Mouse (Mus musculus) heart, postnatal 0 days (tissue): Measurements from ENCODE around the gene Kif22. TPM values are rescaled to one million over a fixed set of nuclear protein-coding genes. Genes with fewer than 3 reads are reported as not detected.

Experiments
- ATAC-seq: fragments of 200-750 bp; cut with Nextera tagmentation; 2 replicates; pipeline ENCODE4 v1.8.0; 2017; ENCODE audit warnings: low read depth, moderate number of reproducible peaks, moderate library complexity; ENCODE audit not compliant: insufficient read depth
- DNase-seq: peaks from one replicate; pipeline ENCODE4 v3.0.0-alpha.2; 2016; ENCODE audit warnings: low spot score
- H3K27ac ChIP-seq: fragments of 300-500 bp; sonication (generic); 2 replicates; pipeline ENCODE4 v1.5.1; 2014; ENCODE audit warnings: low read depth, mild to moderate bottlenecking
- H3K27me3 ChIP-seq: fragments of 300-500 bp; sonication (generic); 2 replicates; pipeline ENCODE4 v1.6.1; 2014; ENCODE audit warnings: low read length, mixed read lengths; ENCODE audit not compliant: control insufficient read depth, insufficient read depth
- H3K36me3 ChIP-seq: fragments of 300-500 bp; sonication (generic); replicated peaks from 2 replicates; pipeline ENCODE4 v1.6.1; 2014; ENCODE audit warnings: low read length, mixed read lengths; ENCODE audit not compliant: control insufficient read depth, insufficient read depth
- H3K4me1 ChIP-seq: fragments of 300-500 bp; sonication (generic); 2 replicates; pipeline ENCODE4 v1.6.1; 2014; ENCODE audit warnings: antibody characterized with exemption; ENCODE audit not compliant: control insufficient read depth, insufficient read depth
- H3K4me2 ChIP-seq: fragments of 300-500 bp; sonication (generic); 2 replicates; pipeline ENCODE4 v1.6.1; 2014; ENCODE audit warnings: low read depth, mild to moderate bottlenecking, low read length, moderate library complexity
- H3K4me3 ChIP-seq: fragments of 300-500 bp; sonication (generic); 2 replicates; pipeline ENCODE4 v1.5.1; 2014; ENCODE audit warnings: low read depth, low read length
- H3K9ac ChIP-seq: fragments of 300-500 bp; sonication (generic); replicated peaks from 2 replicates; pipeline ENCODE4 v1.6.1; 2014; ENCODE audit warnings: low read depth, low read length, mixed read lengths
- H3K9me3 ChIP-seq: fragments of 300-500 bp; sonication (generic); replicated peaks from 2 replicates; pipeline ENCODE4 v1.6.1; 2016; ENCODE audit warnings: low read length; ENCODE audit not compliant: control insufficient read depth
- CTCF ChIP-seq: IDR thresholded peaks from 2 replicates; pipeline ENCODE4 v1.5.1; 2016; ENCODE audit warnings: antibody characterized with exemption, control low read depth, low read depth
- EP300 ChIP-seq: IDR thresholded peaks from 2 replicates; pipeline ENCODE4 v1.6.1; 2016; ENCODE audit warnings: antibody characterized with exemption, low read depth
- WGBS: fragments of 180-500 bp; shearing (Covaris S2); extraction: QIAGEN DNeasy Blood & Tissue Kit; methylation state at CpG from one replicate; pipeline ENCODE4 v1.1.7; 2014; 5-methylcytosine and 5-hydroxymethylcytosine counted together
- polyA plus RNA-seq: library from polyadenylated mRNA; unstranded; fragments of >200 nt; fragmentation: Nextera tagmentation; extraction: Ambion mirVana; gene quantifications from 2 replicates; pipeline ENCODE4 v1.2.1, GENCODE M21; 2015
- total RNA-seq: library from RNA; depleted of rRNA; stranded (reverse); fragments of >200 nt; gene quantifications from 2 replicates; pipeline ENCODE4 v1.2.3, GENCODE M21; 2014; ENCODE audit warnings: low replicate concordance

Kif22 gene
- total and polyA plus RNA-seq, 2 experiments from 2014 or later: 22.4 to 43.1 TPM

- H3K4me1 ChIP-seq: no peaks in the 10 kb centered on the region
- TF ChIP-seq EP300: no peak
- TF ChIP-seq CTCF: no peak
- H3K4me2 ChIP-seq: no peak overlapping the region
- no peaks in the 10 kb centered on the region for H3K9me3 ChIP-seq
- no peak overlapping the region for H3K9ac ChIP-seq
- no peaks in the 10 kb centered on the region for H3K27me3 ChIP-seq
- H3K4me3 ChIP-seq: no peak overlapping the region
- H3K27ac ChIP-seq: no peak overlapping the region
- peaks cover 32% of the 10 kb centered on the region for H3K36me3 ChIP-seq
- no peak for DNase-seq
- 67% methylated on average over 10 of the region's 10 CpGs for WGBS
- ATAC-seq: no peak
These were observed 42.7 kb downstream of the Kif22 start for GRCm38 (mm10) chr7:126999568-126999967.

- no peaks in the 10 kb centered on the region for H3K27me3 ChIP-seq
- TF ChIP-seq EP300 (no peak), CTCF (peak; percentile 6; the same call in 1 of the 2 replicates)
- no peaks in the 10 kb centered on the region for H3K4me1 ChIP-seq
- H3K9me3 ChIP-seq: no peaks in the 10 kb centered on the region
- H3K36me3 ChIP-seq: peaks cover 42% of the 10 kb centered on the region
- H3K9ac ChIP-seq: no peak overlapping the region
- H3K4me3 ChIP-seq: no peak overlapping the region
- no peak for DNase-seq
- WGBS: 81% methylated on average over 4 of the region's 4 CpGs
- H3K27ac ChIP-seq: no peak overlapping the region
- no peak for ATAC-seq
- H3K4me2 ChIP-seq: no peak overlapping the region
These were observed 45.8 kb downstream of the Kif22 start for GRCm38 (mm10) chr7:126996449-126996848.

GRCm38 (mm10) chr7:126988816-126989215, 53.5 kb downstream of the Kif22 start:
- H3K36me3 ChIP-seq: peaks cover 33% of the 10 kb centered on the region
- ATAC-seq: no peak
- H3K4me2 ChIP-seq: no peak overlapping the region
- WGBS: 65% methylated on average over 8 of the region's 8 CpGs
- no peak for DNase-seq
- H3K9ac ChIP-seq: no peak overlapping the region
- no peak overlapping the region for H3K4me3 ChIP-seq
- no peaks in the 10 kb centered on the region for H3K27me3 ChIP-seq
- no peak overlapping the region for H3K27ac ChIP-seq
- no peaks in the 10 kb centered on the region for H3K9me3 ChIP-seq
- TF ChIP-seq CTCF (no peak), EP300 (no peak)
- H3K4me1 ChIP-seq: no peaks in the 10 kb centered on the region

- TF ChIP-seq EP300 (no peak), CTCF (peak; percentile 62)
- Histone ChIP-seq H3K27ac (no peak overlapping the region), H3K4me1 (no peaks in the 10 kb centered on the region), H3K27me3 (no peaks in the 10 kb centered on the region), H3K9me3 (no peaks in the 10 kb centered on the region), H3K9ac (no peak overlapping the region), H3K4me3 (no peak overlapping the region), H3K4me2 (no peak overlapping the region), H3K36me3 (peaks cover 26% of the 10 kb centered on the region)
- DNase-seq: peak; percentile 38
- WGBS: 44% methylated on average over 9 of the region's 9 CpGs
- ATAC-seq: peak; percentile 74
These were observed 56.0 kb downstream of the Kif22 start for GRCm38 (mm10) chr7:126986319-126986718.

- H3K36me3 ChIP-seq: peaks cover 30% of the 10 kb centered on the region
- DNase-seq (no peak), ATAC-seq (no peak)
- H3K9me3 ChIP-seq: no peaks in the 10 kb centered on the region
- no peak overlapping the region for H3K4me3 ChIP-seq
- H3K9ac ChIP-seq: no peak overlapping the region
- H3K4me1 ChIP-seq: no peaks in the 10 kb centered on the region
- WGBS: 38% methylated on average over 10 of the region's 10 CpGs
- H3K27me3 ChIP-seq: no peaks in the 10 kb centered on the region
- H3K27ac ChIP-seq: no peak overlapping the region
- no peak overlapping the region for H3K4me2 ChIP-seq
- TF ChIP-seq EP300: no peak
- TF ChIP-seq CTCF: no peak
These were observed 57.4 kb downstream of the Kif22 start for GRCm38 (mm10) chr7:126984667-126985444.

- Histone ChIP-seq H3K4me2 (no peak overlapping the region), H3K9ac (no peak overlapping the region), H3K36me3 (peaks cover 39% of the 10 kb centered on the region), H3K9me3 (no peaks in the 10 kb centered on the region), H3K4me1 (no peaks in the 10 kb centered on the region), H3K27ac (no peak overlapping the region), H3K4me3 (no peak overlapping the region), H3K27me3 (no peaks in the 10 kb centered on the region)
- TF ChIP-seq CTCF (no peak), EP300 (no peak)
- WGBS: 74% methylated on average over 7 of the region's 7 CpGs
- DNase-seq (no peak), ATAC-seq (no peak)
These were observed 59.2 kb downstream of the Kif22 start for GRCm38 (mm10) chr7:126983113-126983512.
